Mouse (Mus musculus): ENCODE data around the gene Cfap46. TPM values are rescaled to one million over a fixed set of nuclear protein-coding genes. Genes with fewer than 3 reads are reported as not detected.

Cfap46 gene
- polyA plus RNA-seq, 1 experiment from 2014 or later, result 2.9 TPM

DNA sequence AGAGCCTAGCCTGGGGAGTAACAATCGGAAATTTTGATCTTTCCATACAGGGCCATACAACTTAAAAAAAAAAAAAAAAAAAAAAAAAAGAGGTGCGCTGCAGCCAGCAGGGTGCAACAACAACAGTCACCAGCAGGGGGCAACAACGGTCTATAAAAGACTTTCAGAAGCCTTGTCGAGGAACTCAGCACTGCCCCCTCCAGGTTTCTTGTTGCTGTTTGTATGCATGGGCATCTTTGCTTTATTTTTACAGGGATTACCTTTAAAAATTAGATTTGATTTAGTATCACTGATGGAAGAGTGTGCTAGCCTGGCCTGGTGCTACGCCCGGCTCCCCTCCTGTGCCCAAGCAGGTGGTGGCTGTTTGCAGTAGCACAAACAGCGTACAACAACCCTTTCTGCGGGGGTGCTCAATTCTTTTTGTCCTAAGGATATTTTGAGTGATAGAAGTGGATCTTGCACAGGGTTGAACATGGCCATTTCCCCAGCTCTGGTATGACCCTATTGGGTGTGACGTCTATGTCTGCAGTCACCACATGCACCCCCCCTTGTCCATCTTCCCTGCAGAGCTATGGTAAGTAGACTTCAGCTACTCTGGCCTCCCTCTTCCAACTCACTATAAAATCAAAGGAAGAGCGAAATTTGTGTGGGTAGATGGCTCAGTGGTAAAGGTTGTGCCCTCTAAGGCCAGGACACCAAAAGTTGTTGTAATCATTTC lies 35.4 kb downstream of the Cfap46 start:
- Histone ChIP-seq H3K9ac (replicated peaks) (no peak overlapping the region), H3K27ac (replicated peaks) (no peak overlapping the region), H3K4me3 (no peak overlapping the region), H3K36me3 (no peaks in the 10 kb centered on the region), H3K4me2 (replicated peaks) (no peak overlapping the region), H3K4me1 (no peaks in the 10 kb centered on the region), H3K27me3 (no peaks in the 10 kb centered on the region), H3K9me3 (no peaks in the 10 kb centered on the region)
- WGBS, result 43% methylated on average over 10 of the region's 10 CpGs
- ATAC-seq (replicated peaks), result no peak; the same call in 1 of the 2 replicates

DNA sequence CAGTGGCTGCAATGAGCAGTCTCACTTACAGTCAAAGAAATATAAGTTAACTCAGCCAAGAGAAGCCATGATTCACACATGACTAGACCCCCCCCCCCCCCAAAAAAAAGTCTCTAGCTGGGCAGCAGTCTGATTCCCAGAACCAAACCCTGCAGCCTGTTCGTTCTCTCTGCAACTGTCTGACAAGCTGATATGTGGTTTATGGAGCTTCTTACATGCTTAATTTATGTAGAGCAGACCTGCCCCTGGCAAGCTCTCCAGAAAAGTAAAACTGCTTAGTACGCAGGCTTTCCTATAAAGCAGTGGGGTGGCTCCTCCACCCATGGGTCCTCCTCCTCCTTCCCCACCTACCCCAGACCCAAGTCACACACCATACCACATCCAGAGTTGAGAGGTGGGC lies 50.2 kb downstream of the Cfap46 start:
- Histone ChIP-seq H3K4me2 (replicated peaks) (no peak overlapping the region), H3K4me3 (no peak overlapping the region), H3K36me3 (no peaks in the 10 kb centered on the region), H3K27ac (replicated peaks) (no peak overlapping the region), H3K27me3 (no peaks in the 10 kb centered on the region), H3K9me3 (no peaks in the 10 kb centered on the region), H3K9ac (replicated peaks) (no peak overlapping the region), H3K4me1 (peaks cover 4% of the 10 kb centered on the region; the same call in 1 of the 2 replicates)
- WGBS, result 59% methylated on average over 2 of the region's 2 CpGs
- ATAC-seq (replicated peaks), result 0 out of 2 replicates have a peak, but pooled peaks have one; percentile 13

GRCm38 (mm10) chr7:139625156-139625555 lies 58.5 kb downstream of the Cfap46 start:
- no peak overlapping the region for H3K4me2 ChIP-seq (replicated peaks)
- H3K27ac ChIP-seq (replicated peaks), result peak overlapping the region; percentile 44; the same call in 1 of the 2 replicates
- no peaks in the 10 kb centered on the region for H3K36me3 ChIP-seq
- 72% methylated on average over 9 of the region's 9 CpGs for WGBS
- no peak overlapping the region for H3K4me3 ChIP-seq
- no peaks in the 10 kb centered on the region for H3K27me3 ChIP-seq
- no peak overlapping the region for H3K9ac ChIP-seq (replicated peaks)
- peaks cover 5% of the 10 kb centered on the region; the same call in 1 of the 2 replicates for H3K4me1 ChIP-seq
- H3K9me3 ChIP-seq, result no peaks in the 10 kb centered on the region
- peak; percentile 41; the same call in 1 of the 2 replicates for ATAC-seq (replicated peaks)

GRCm38 (mm10) chr7:139622568-139622967 lies 61.0 kb downstream of the Cfap46 start:
- no peaks in the 10 kb centered on the region for H3K9me3 ChIP-seq
- no peak overlapping the region for H3K4me3 ChIP-seq
- no peak for ATAC-seq (replicated peaks)
- H3K4me2 ChIP-seq (replicated peaks), result no peak overlapping the region
- 0 out of 2 replicates have a peak overlapping the region, but pooled peaks have one; percentile 18 for H3K27ac ChIP-seq (replicated peaks)
- no peaks in the 10 kb centered on the region for H3K27me3 ChIP-seq
- H3K9ac ChIP-seq (replicated peaks), result no peak overlapping the region
- H3K4me1 ChIP-seq, result peaks cover 5% of the 10 kb centered on the region; the same call in 1 of the 2 replicates
- 78% methylated on average over 13 of the region's 13 CpGs for WGBS
- no peaks in the 10 kb centered on the region for H3K36me3 ChIP-seq

DNA sequence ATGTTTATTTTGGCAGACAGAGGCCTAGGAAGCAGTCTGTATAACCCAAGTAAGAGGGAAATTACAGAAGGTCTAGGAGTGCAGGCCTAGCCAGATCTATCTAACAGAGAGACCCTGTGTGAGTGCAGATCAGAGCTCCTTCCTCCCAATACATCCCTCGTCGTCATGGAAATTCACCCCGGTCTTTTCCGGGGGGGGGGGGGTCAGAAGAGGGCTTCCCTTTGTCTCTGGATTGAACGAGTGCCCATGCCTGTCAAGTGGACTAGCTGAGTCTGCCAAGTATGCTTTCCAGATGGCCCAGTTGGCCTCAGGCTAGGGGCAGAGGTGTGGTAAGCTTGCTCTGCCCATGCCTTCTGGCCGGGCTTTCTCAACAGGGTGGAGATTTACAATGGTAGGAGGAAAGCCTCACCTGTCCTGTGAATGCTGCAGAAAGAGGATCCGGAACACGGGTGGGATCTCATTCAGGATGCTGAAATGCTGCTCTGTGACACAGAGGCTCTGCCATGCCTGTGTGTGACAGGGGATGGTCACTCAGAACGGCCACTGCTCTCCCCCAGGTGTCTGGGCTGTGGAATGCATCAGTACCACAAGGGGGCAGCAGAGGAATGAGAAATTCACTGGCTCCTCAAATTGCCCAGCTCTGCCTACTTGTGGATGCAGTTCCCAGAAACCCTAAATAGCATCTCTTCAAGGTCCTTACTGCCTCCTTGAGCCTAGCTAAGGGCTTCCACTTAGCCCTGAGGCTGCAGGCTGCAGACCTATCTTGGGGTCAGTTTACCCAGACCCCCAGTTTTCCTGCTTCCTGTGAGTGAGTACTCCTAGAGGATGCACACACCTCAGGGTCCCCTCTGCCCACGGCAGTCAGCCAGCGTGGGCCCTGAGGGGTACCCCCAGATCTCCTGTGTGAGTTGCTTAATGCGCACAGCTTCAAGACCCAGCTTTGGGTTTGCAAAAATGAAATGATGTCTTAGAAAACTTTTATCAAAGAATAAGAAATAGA lies 67.5 kb downstream of the Cfap46 start:
- H3K27ac ChIP-seq (replicated peaks), result peak overlapping the region; percentile 49; the same call in 1 of the 2 replicates
- no peaks in the 10 kb centered on the region for H3K9me3 ChIP-seq
- no peaks in the 10 kb centered on the region for H3K36me3 ChIP-seq
- peaks cover 14% of the 10 kb centered on the region for H3K4me1 ChIP-seq
- no peak overlapping the region for H3K9ac ChIP-seq (replicated peaks)
- H3K4me3 ChIP-seq, result no peak overlapping the region
- 0 out of 2 replicates have a peak, but pooled peaks cover 3% of the 10 kb centered on the region for H3K27me3 ChIP-seq
- H3K4me2 ChIP-seq (replicated peaks), result no peak overlapping the region
- peak; percentile 79 for ATAC-seq (replicated peaks)
- WGBS, result 37% methylated on average over 12 of the region's 12 CpGs

GRCm38 (mm10) chr7:139610328-139610727 lies 73.3 kb downstream of the Cfap46 start:
- Histone ChIP-seq H3K9me3 (no peaks in the 10 kb centered on the region), H3K27me3 (0 out of 2 replicates have a peak, but pooled peaks cover 3% of the 10 kb centered on the region), H3K36me3 (no peaks in the 10 kb centered on the region), H3K4me3 (no peak overlapping the region), H3K27ac (replicated peaks) (no peak overlapping the region), H3K4me1 (peaks cover under 1% of the 10 kb centered on the region), H3K9ac (replicated peaks) (no peak overlapping the region), H3K4me2 (replicated peaks) (no peak overlapping the region)
- 89% methylated on average over 2 of the region's 2 CpGs for WGBS
- ATAC-seq (replicated peaks), result no peak

DNA sequence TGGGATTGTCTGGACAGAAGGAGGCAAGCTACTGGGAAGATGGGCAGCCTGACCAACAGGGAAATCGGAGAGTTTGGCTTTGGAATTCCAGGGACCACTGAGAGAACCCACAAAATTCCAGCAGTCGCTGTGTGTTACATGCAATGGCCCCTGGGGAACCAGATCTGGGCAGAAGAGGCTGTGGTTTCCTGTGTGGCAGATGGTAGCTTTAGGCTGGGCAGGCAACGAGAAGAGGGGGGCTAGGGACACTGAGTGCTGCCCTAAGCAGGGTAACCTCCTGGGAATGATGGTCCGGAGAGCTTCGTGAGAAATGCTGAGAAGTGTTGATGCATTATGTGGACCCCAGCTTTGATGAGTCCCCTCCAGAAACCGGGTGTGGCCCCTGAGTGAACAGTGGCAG lies 87.8 kb downstream of the Cfap46 start:
- H3K4me1 ChIP-seq, result no peaks in the 10 kb centered on the region
- H3K27me3 ChIP-seq, result peaks cover 3% of the 10 kb centered on the region; the same call in 1 of the 2 replicates
- no peaks in the 10 kb centered on the region for H3K9me3 ChIP-seq
- H3K4me2 ChIP-seq (replicated peaks), result no peak overlapping the region
- no peak overlapping the region for H3K4me3 ChIP-seq
- no peaks in the 10 kb centered on the region for H3K36me3 ChIP-seq
- no peak overlapping the region for H3K9ac ChIP-seq (replicated peaks)
- H3K27ac ChIP-seq (replicated peaks), result no peak overlapping the region
- WGBS, result 78% methylated on average over 6 of the region's 6 CpGs
- no peak for ATAC-seq (replicated peaks)

DNA sequence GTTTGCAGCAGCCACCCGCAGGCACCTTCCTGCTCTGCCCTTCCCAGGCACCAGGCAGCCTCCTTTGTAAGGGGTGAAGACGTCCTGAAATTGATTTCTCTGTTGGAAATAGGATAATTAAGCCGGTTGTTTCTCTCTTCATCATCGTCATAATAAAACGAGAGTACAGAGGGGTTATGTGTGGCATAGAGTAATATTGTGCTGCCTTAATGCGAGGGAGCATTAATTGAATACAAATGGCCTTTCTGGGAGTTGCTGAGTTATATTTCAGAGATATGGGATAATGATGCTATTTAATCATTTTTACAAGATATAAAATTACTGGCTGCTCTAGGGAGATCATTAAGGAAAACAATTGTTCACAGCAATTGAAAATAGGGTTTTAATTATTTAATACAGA lies 88.3 kb downstream of the Cfap46 start:
- 57% methylated on average over 6 of the region's 6 CpGs for WGBS

GRCm38 (mm10) chr7:139591311-139591710 lies 92.3 kb downstream of the Cfap46 start:
- Histone ChIP-seq H3K4me2 (replicated peaks) (no peak overlapping the region), H3K27me3 (peaks cover 30% of the 10 kb centered on the region), H3K27ac (replicated peaks) (no peak overlapping the region), H3K4me1 (no peaks in the 10 kb centered on the region), H3K9me3 (no peaks in the 10 kb centered on the region), H3K4me3 (no peak overlapping the region), H3K9ac (replicated peaks) (no peak overlapping the region), H3K36me3 (no peaks in the 10 kb centered on the region)
- no peak for ATAC-seq (replicated peaks)
- 93% methylated on average over 5 of the region's 5 CpGs for WGBS

More for the DNA sequence above, 88.3 kb downstream of the Cfap46 start:
- no peak overlapping the region for H3K27ac ChIP-seq (replicated peaks)
- H3K9ac ChIP-seq (replicated peaks), result no peak overlapping the region
- peaks cover 2% of the 10 kb centered on the region; the same call in 1 of the 2 replicates for H3K27me3 ChIP-seq
- H3K36me3 ChIP-seq, result no peaks in the 10 kb centered on the region
- no peak overlapping the region for H3K4me2 ChIP-seq (replicated peaks)
- no peaks in the 10 kb centered on the region for H3K9me3 ChIP-seq
- ATAC-seq (replicated peaks), result no peak
- no peak overlapping the region for H3K4me3 ChIP-seq
- H3K4me1 ChIP-seq, result no peaks in the 10 kb centered on the region

- Histone ChIP-seq H3K36me3 (no peaks in the 10 kb centered on the region), H3K4me2 (replicated peaks) (no peak overlapping the region), H3K9ac (replicated peaks) (no peak overlapping the region), H3K27me3 (peaks cover 40% of the 10 kb centered on the region), H3K4me1 (peaks cover 1% of the 10 kb centered on the region; the same call in 1 of the 2 replicates), H3K4me3 (no peak overlapping the region), H3K9me3 (no peaks in the 10 kb centered on the region), H3K27ac (replicated peaks) (no peak overlapping the region)
- 43% methylated on average over 3 of the region's 3 CpGs for WGBS
- 0 out of 2 replicates have a peak, but pooled peaks have one; percentile 23 for ATAC-seq (replicated peaks)
Measured at GRCm38 (mm10) chr7:139590302-139590701, 93.3 kb downstream of the Cfap46 start.

DNA sequence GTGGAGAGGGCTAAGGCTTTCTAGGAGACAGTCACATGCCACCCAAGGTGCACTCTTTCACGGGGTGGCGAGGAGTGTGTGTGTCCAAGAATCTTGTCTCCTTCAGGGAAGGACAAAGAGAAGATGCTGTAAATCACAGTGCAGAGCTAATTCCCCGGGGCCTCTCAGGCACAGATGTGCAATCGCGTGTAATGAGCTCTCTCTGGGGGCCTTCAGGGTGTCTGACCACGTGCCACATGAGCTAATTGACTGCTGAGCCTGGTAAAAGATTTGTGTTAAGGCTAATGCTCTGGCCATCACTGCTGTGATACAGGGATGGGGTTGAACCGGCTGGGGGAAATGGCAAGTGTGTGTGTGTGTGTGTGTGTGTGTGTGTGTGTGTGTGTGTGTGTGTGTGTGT lies 95.7 kb downstream of the Cfap46 start:
- peaks cover 5% of the 10 kb centered on the region; the same call in 1 of the 2 replicates for H3K4me1 ChIP-seq
- H3K9ac ChIP-seq (replicated peaks), result no peak overlapping the region
- ATAC-seq (replicated peaks), result no peak
- no peaks in the 10 kb centered on the region for H3K9me3 ChIP-seq
- no peak overlapping the region for H3K4me2 ChIP-seq (replicated peaks)
- no peak overlapping the region for H3K4me3 ChIP-seq
- 14% methylated on average over 7 of the region's 7 CpGs for WGBS
- peaks cover 62% of the 10 kb centered on the region for H3K27me3 ChIP-seq
- H3K27ac ChIP-seq (replicated peaks), result no peak overlapping the region
- H3K36me3 ChIP-seq, result no peaks in the 10 kb centered on the region
